Mouse (Mus musculus): Measurements from ENCODE around the gene Eml1. TPM values are rescaled to one million over a fixed set of nuclear protein-coding genes. Genes with fewer than 3 reads are reported as not detected.
A peak's percentile ranks its signal among the peaks of the same experiment; 100 is the strongest.

The Eml1 gene
- polyA plus RNA-seq, 1 experiment from 2014 or later, result 55.1 TPM

GRCm38 (mm10) chr12:108348151-108348550 is 22.6 kb upstream of the Eml1 start:
- WGBS, result 85% methylated on average over 8 of the region's 8 CpGs
- Histone ChIP-seq H3K4me3 (replicated peaks; ENCODE audit: low read length) (no peak overlapping the region), H3K27ac (no peak overlapping the region), H3K4me2 (replicated peaks) (no peak overlapping the region), H3K27me3 (ENCODE audit: control insufficient read depth, insufficient read depth, low read length) (peaks cover 13% of the 10 kb centered on the region), H3K9me3 (ENCODE audit: control insufficient read depth, low read length) (no peaks in the 10 kb centered on the region), H3K36me3 (replicated peaks; ENCODE audit: control insufficient read depth, insufficient read depth) (no peaks in the 10 kb centered on the region), H3K4me1 (replicated peaks; ENCODE audit: control insufficient read depth, insufficient read depth, low read length) (peaks cover 8% of the 10 kb centered on the region; the same call in 1 of the 2 replicates), H3K9ac (no peak overlapping the region)
- ATAC-seq (ENCODE audit: low FRiP score) (no peak), DNase-seq (ENCODE audit: low spot score) (no peak)

DNA sequence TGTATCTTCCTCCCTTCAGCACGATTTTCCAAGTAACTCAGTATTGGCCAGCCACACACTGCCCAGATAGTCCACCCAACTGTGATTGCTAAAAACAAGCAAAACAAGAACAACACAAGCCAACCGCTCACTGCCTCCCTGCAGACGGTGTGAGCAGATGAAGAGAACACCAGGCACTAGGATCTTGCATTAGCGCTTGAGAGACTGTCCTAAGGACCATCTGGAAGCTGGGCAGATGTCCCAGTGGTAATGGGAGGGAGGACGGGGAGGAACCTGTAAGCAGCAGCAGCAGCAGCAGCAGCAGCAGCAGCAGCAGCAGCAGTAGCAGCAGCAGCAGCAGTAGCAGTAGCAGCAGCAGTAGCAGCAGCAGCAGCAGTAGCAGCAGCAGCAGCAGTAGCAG is 21.7 kb upstream of the Eml1 start:
- Histone ChIP-seq H3K9me3 (ENCODE audit: control insufficient read depth, low read length) (no peaks in the 10 kb centered on the region), H3K4me1 (replicated peaks; ENCODE audit: control insufficient read depth, insufficient read depth, low read length) (peaks cover 8% of the 10 kb centered on the region; the same call in 1 of the 2 replicates), H3K27me3 (ENCODE audit: control insufficient read depth, insufficient read depth, low read length) (peaks cover 22% of the 10 kb centered on the region), H3K27ac (no peak overlapping the region), H3K4me3 (replicated peaks; ENCODE audit: low read length) (no peak overlapping the region), H3K9ac (no peak overlapping the region), H3K4me2 (replicated peaks) (no peak overlapping the region), H3K36me3 (replicated peaks; ENCODE audit: control insufficient read depth, insufficient read depth) (no peaks in the 10 kb centered on the region)
- ATAC-seq (ENCODE audit: low FRiP score) (no peak), DNase-seq (ENCODE audit: low spot score) (no peak)
- 73% methylated on average over 5 of the region's 5 CpGs for WGBS

- no peak overlapping the region for H3K4me2 ChIP-seq (replicated peaks)
- peaks cover 8% of the 10 kb centered on the region; the same call in 1 of the 2 replicates for H3K4me1 ChIP-seq (replicated peaks; ENCODE audit: control insufficient read depth, insufficient read depth, low read length)
- H3K27me3 ChIP-seq (ENCODE audit: control insufficient read depth, insufficient read depth, low read length), result peaks cover 22% of the 10 kb centered on the region
- DNase-seq (ENCODE audit: low spot score) (no peak), ATAC-seq (ENCODE audit: low FRiP score) (no peak)
- no peak overlapping the region for H3K27ac ChIP-seq
- H3K4me3 ChIP-seq (replicated peaks; ENCODE audit: low read length), result no peak overlapping the region
- 88% methylated on average over 10 of the region's 10 CpGs for WGBS
- H3K9me3 ChIP-seq (ENCODE audit: control insufficient read depth, low read length), result no peaks in the 10 kb centered on the region
- no peaks in the 10 kb centered on the region for H3K36me3 ChIP-seq (replicated peaks; ENCODE audit: control insufficient read depth, insufficient read depth)
- H3K9ac ChIP-seq, result no peak overlapping the region
Measured at GRCm38 (mm10) chr12:108350931-108351330, 19.8 kb upstream of the Eml1 start.

- ATAC-seq (ENCODE audit: low FRiP score), result no peak
- DNase-seq (ENCODE audit: low spot score), result no peak
- Histone ChIP-seq H3K4me2 (replicated peaks) (peak overlapping the region; percentile 33), H3K4me1 (replicated peaks; ENCODE audit: control insufficient read depth, insufficient read depth, low read length) (peaks cover 8% of the 10 kb centered on the region; the same call in 1 of the 2 replicates), H3K27ac (no peak overlapping the region), H3K9me3 (ENCODE audit: control insufficient read depth, low read length) (no peaks in the 10 kb centered on the region), H3K27me3 (ENCODE audit: control insufficient read depth, insufficient read depth, low read length) (peaks cover 22% of the 10 kb centered on the region), H3K4me3 (replicated peaks; ENCODE audit: low read length) (peak overlapping the region; percentile 6; the same call in 1 of the 2 replicates), H3K9ac (peak overlapping the region; percentile 1; the same call in 1 of the 2 replicates), H3K36me3 (replicated peaks; ENCODE audit: control insufficient read depth, insufficient read depth) (no peaks in the 10 kb centered on the region)
- 10% methylated on average over 35 of the region's 35 CpGs for WGBS
Measured at GRCm38 (mm10) chr12:108352371-108353136, 18.2 kb upstream of the Eml1 start.

DNA sequence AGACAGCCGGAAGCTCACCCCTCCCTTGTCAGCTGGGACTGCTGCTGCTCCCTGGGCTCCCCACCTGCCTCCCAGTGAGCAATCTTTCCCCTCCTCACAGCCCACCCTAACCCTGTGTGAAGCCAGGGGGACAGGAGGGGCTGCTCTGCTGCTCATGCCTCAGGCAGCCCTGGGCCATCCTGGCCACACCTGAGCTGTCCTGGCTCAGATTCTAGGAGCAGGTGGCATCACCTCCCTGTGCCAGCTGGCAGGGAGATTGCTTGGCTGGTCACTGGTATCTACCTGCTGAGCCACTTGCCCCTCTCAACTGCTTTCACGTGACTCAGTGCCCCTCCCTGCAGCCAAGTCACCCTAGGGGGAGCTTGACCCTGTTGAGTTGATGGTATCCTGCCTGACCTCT is 16.5 kb upstream of the Eml1 start:
- DNase-seq (ENCODE audit: low spot score) (no peak), ATAC-seq (ENCODE audit: low FRiP score) (no peak)

GRCm38 (mm10) chr12:108355271-108355670 is 15.5 kb upstream of the Eml1 start:
- WGBS, result 86% methylated on average over 1 of the region's 1 CpGs
- peaks cover 22% of the 10 kb centered on the region for H3K27me3 ChIP-seq (ENCODE audit: control insufficient read depth, insufficient read depth, low read length)
- no peak overlapping the region for H3K4me2 ChIP-seq (replicated peaks)
- no peaks in the 10 kb centered on the region for H3K36me3 ChIP-seq (replicated peaks; ENCODE audit: control insufficient read depth, insufficient read depth)
- DNase-seq (ENCODE audit: low spot score), result no peak
- H3K9me3 ChIP-seq (ENCODE audit: control insufficient read depth, low read length), result no peaks in the 10 kb centered on the region
- H3K4me1 ChIP-seq (replicated peaks; ENCODE audit: control insufficient read depth, insufficient read depth, low read length), result peaks cover 8% of the 10 kb centered on the region; the same call in 1 of the 2 replicates
- no peak for ATAC-seq (ENCODE audit: low FRiP score)
- H3K27ac ChIP-seq, result no peak overlapping the region
- H3K9ac ChIP-seq, result no peak overlapping the region
- H3K4me3 ChIP-seq (replicated peaks; ENCODE audit: low read length), result no peak overlapping the region

More for the DNA sequence above, 16.5 kb upstream of the Eml1 start:
- H3K9ac ChIP-seq, result no peak overlapping the region
- H3K27ac ChIP-seq, result no peak overlapping the region
- peaks cover 8% of the 10 kb centered on the region; the same call in 1 of the 2 replicates for H3K4me1 ChIP-seq (replicated peaks; ENCODE audit: control insufficient read depth, insufficient read depth, low read length)
- H3K27me3 ChIP-seq (ENCODE audit: control insufficient read depth, insufficient read depth, low read length), result peaks cover 22% of the 10 kb centered on the region
- H3K36me3 ChIP-seq (replicated peaks; ENCODE audit: control insufficient read depth, insufficient read depth), result no peaks in the 10 kb centered on the region
- no peaks in the 10 kb centered on the region for H3K9me3 ChIP-seq (ENCODE audit: control insufficient read depth, low read length)
- no peak overlapping the region for H3K4me3 ChIP-seq (replicated peaks; ENCODE audit: low read length)
- no peak overlapping the region for H3K4me2 ChIP-seq (replicated peaks)
- 66% methylated on average over 2 of the region's 2 CpGs for WGBS

GRCm38 (mm10) chr12:108355986-108356385 is 14.8 kb upstream of the Eml1 start:
- no peak overlapping the region for H3K4me3 ChIP-seq (replicated peaks; ENCODE audit: low read length)

DNA sequence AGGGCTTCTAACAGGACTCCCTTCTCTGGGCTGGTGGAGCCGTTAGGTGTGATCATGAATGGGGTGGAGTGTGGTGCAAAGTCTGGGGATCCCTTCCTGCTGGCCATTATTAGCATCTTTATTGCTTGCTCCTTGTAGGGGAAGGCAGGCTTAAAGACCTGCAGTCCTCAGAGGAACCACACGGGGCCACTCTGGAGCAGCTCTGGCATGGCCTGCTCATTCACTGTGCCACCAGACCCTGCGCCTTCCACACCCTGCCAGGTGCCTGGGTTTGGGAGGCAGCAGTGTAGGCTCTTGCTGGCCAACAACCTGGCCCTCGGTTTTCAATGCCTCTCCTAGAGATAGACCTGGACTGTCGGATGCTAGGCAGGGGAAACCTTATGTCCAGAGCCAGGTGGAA is 7.0 kb upstream of the Eml1 start:
- DNase-seq (ENCODE audit: low spot score) (peak; percentile 93), ATAC-seq (ENCODE audit: low FRiP score) (peak; percentile 84)
- H3K4me1 ChIP-seq (replicated peaks; ENCODE audit: control insufficient read depth, insufficient read depth, low read length), result 0 out of 2 replicates have a peak, but pooled peaks cover 4% of the 10 kb centered on the region
- WGBS, result 3% methylated on average over 5 of the region's 5 CpGs
- no peaks in the 10 kb centered on the region for H3K36me3 ChIP-seq (replicated peaks; ENCODE audit: control insufficient read depth, insufficient read depth)
- no peak overlapping the region for H3K4me2 ChIP-seq (replicated peaks)
- H3K9ac ChIP-seq, result no peak overlapping the region
- no peak overlapping the region for H3K4me3 ChIP-seq (replicated peaks; ENCODE audit: low read length)
- H3K27ac ChIP-seq, result no peak overlapping the region
- H3K27me3 ChIP-seq (ENCODE audit: control insufficient read depth, insufficient read depth, low read length), result no peaks in the 10 kb centered on the region
- H3K9me3 ChIP-seq (ENCODE audit: control insufficient read depth, low read length), result no peaks in the 10 kb centered on the region

More at GRCm38 (mm10) chr12:108355986-108356385, 14.8 kb upstream of the Eml1 start:
- Histone ChIP-seq H3K9me3 (ENCODE audit: control insufficient read depth, low read length) (no peaks in the 10 kb centered on the region), H3K9ac (no peak overlapping the region), H3K27ac (no peak overlapping the region), H3K4me1 (replicated peaks; ENCODE audit: control insufficient read depth, insufficient read depth, low read length) (peaks cover 8% of the 10 kb centered on the region; the same call in 1 of the 2 replicates), H3K4me2 (replicated peaks) (no peak overlapping the region), H3K27me3 (ENCODE audit: control insufficient read depth, insufficient read depth, low read length) (peaks cover 22% of the 10 kb centered on the region), H3K36me3 (replicated peaks; ENCODE audit: control insufficient read depth, insufficient read depth) (no peaks in the 10 kb centered on the region)
- ATAC-seq (ENCODE audit: low FRiP score), result no peak
- no peak for DNase-seq (ENCODE audit: low spot score)

DNA sequence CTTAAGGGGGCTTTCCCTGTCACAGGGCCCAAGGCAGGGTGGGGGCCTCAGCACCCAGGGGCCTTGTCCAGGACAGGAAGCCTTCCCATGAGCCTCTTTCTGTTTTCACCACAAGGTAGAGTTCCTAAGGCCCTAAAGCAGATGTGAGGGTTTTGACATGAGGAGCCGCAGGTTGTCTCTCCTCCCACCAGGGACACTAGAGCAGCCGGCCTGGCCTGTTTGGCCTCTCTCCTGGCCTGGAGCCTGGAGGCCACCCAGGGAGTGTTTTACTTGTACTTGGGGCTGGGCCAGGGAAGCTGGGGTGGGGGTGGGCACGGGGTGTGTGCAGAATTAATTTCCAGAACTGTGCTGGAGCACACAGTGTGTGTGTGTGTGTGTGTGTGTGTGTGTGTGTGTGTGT is 5.4 kb upstream of the Eml1 start:
- Histone ChIP-seq H3K27me3 (ENCODE audit: control insufficient read depth, insufficient read depth, low read length) (no peaks in the 10 kb centered on the region), H3K9ac (no peak overlapping the region), H3K4me2 (replicated peaks) (no peak overlapping the region), H3K4me1 (replicated peaks; ENCODE audit: control insufficient read depth, insufficient read depth, low read length) (0 out of 2 replicates have a peak, but pooled peaks cover 4% of the 10 kb centered on the region), H3K9me3 (ENCODE audit: control insufficient read depth, low read length) (no peaks in the 10 kb centered on the region), H3K27ac (no peak overlapping the region), H3K36me3 (replicated peaks; ENCODE audit: control insufficient read depth, insufficient read depth) (no peaks in the 10 kb centered on the region), H3K4me3 (replicated peaks; ENCODE audit: low read length) (no peak overlapping the region)
- ATAC-seq (ENCODE audit: low FRiP score) (no peak), DNase-seq (ENCODE audit: low spot score) (no peak)
- 27% methylated on average over 3 of the region's 3 CpGs for WGBS
